Mouse (Mus musculus) hindbrain, embryonic 11.5 days (tissue): ENCODE measurements around the gene Fut8. TPM values are rescaled to one million over a fixed set of nuclear protein-coding genes. Genes with fewer than 3 reads are reported as not detected.

Experiments
- ATAC-seq: fragments of 200-750 bp; cut with Nextera tagmentation; 2 replicates; pipeline ENCODE4 v1.8.0; 2017; ENCODE audit warnings: mild to moderate bottlenecking, moderate TSS enrichment, moderate library complexity; ENCODE audit not compliant: low FRiP score
- DNase-seq: peaks from one replicate; pipeline ENCODE4 v3.0.0-alpha.2; 2015; ENCODE audit warnings: low spot score
- H3K27ac ChIP-seq: fragments of 300-500 bp; sonication (generic); 2 replicates; pipeline ENCODE4 v1.5.1; 2014; ENCODE audit warnings: mild to moderate bottlenecking, low read depth, low read length
- H3K27me3 ChIP-seq: fragments of 300-500 bp; sonication (generic); 2 replicates; pipeline ENCODE4 v1.6.1; 2014; ENCODE audit warnings: mild to moderate bottlenecking, low read length, moderate library complexity, mixed read lengths; ENCODE audit not compliant: control insufficient read depth, insufficient read depth
- H3K36me3 ChIP-seq: fragments of 300-500 bp; sonication (generic); 2 replicates; pipeline ENCODE4 v1.6.1; 2014; ENCODE audit warnings: mild to moderate bottlenecking, low read length, moderate library complexity, mixed read lengths; ENCODE audit not compliant: control insufficient read depth, insufficient read depth
- H3K4me1 ChIP-seq: fragments of 300-500 bp; sonication (generic); replicated peaks from 2 replicates; pipeline ENCODE4 v1.6.1; 2014; ENCODE audit warnings: low read length, mixed read lengths; ENCODE audit not compliant: control insufficient read depth, insufficient read depth
- H3K4me2 ChIP-seq: fragments of 300-500 bp; sonication (generic); replicated peaks from 2 replicates; pipeline ENCODE4 v1.6.1; 2014; ENCODE audit warnings: mild to moderate bottlenecking, low read depth, low read length
- H3K4me3 ChIP-seq: fragments of 300-500 bp; sonication (generic); 2 replicates; pipeline ENCODE4 v1.5.1; 2014; ENCODE audit warnings: low read depth, low read length
- H3K9ac ChIP-seq: fragments of 300-500 bp; sonication (generic); 2 replicates; pipeline ENCODE4 v1.6.1; 2014; ENCODE audit warnings: low read depth, low read length
- H3K9me3 ChIP-seq: fragments of 300-500 bp; sonication (generic); 2 replicates; pipeline ENCODE4 v1.6.1; 2016; ENCODE audit warnings: low read length; ENCODE audit not compliant: control insufficient read depth
- WGBS: fragments of 180-500 bp; shearing (Covaris S2); extraction: QIAGEN DNeasy Blood & Tissue Kit; methylation state at CpG from one replicate; pipeline ENCODE4 v1.1.7; 2014; 5-methylcytosine and 5-hydroxymethylcytosine counted together
- polyA plus RNA-seq: library from polyadenylated mRNA; unstranded; fragments of >200 nt; fragmentation: Nextera tagmentation; extraction: Ambion mirVana; gene quantifications from 2 replicates; pipeline ENCODE4 v1.2.1, GENCODE M21; 2014

Gene Fut8
- polyA plus RNA-seq, 1 experiment from 2014 or later: 34.4 TPM

- no peak overlapping the region for H3K27ac ChIP-seq
- no peaks in the 10 kb centered on the region for H3K4me1 ChIP-seq
- H3K9ac ChIP-seq: no peak overlapping the region
- no peak overlapping the region for H3K4me2 ChIP-seq
- no peak for ATAC-seq
- H3K4me3 ChIP-seq: no peak overlapping the region
- H3K36me3 ChIP-seq: no peaks in the 10 kb centered on the region
- no peak for DNase-seq
- no peaks in the 10 kb centered on the region for H3K27me3 ChIP-seq
- 86% methylated on average over 6 of the region's 6 CpGs for WGBS
- no peaks in the 10 kb centered on the region for H3K9me3 ChIP-seq
These were observed 23.9 kb upstream of the Fut8 start for GRCm38 (mm10) chr12:77213896-77214564.

DNA sequence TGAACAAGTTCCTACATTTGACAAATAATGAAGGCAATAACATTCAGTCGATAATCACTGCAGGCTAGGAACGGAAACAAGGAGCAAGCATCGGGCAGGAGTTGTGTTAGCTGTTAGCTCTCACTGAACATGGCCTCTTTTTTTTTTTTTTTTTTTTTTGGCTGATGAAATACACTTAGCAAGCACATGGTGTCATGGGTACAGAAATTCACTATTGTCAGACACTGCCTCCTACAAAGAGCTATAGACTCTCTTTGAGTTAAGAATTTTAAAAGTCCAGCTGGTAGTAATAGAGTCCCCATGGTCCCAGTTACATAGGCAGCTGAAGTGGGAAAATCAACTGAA is 23.4 kb upstream of the Fut8 start:
- Histone ChIP-seq H3K27me3 (no peaks in the 10 kb centered on the region), H3K27ac (no peak overlapping the region), H3K9me3 (no peaks in the 10 kb centered on the region), H3K36me3 (no peaks in the 10 kb centered on the region), H3K9ac (no peak overlapping the region), H3K4me2 (no peak overlapping the region), H3K4me1 (no peaks in the 10 kb centered on the region), H3K4me3 (no peak overlapping the region)
- WGBS: 82% methylated on average over 3 of the region's 3 CpGs
- DNase-seq (no peak), ATAC-seq (no peak)

DNA sequence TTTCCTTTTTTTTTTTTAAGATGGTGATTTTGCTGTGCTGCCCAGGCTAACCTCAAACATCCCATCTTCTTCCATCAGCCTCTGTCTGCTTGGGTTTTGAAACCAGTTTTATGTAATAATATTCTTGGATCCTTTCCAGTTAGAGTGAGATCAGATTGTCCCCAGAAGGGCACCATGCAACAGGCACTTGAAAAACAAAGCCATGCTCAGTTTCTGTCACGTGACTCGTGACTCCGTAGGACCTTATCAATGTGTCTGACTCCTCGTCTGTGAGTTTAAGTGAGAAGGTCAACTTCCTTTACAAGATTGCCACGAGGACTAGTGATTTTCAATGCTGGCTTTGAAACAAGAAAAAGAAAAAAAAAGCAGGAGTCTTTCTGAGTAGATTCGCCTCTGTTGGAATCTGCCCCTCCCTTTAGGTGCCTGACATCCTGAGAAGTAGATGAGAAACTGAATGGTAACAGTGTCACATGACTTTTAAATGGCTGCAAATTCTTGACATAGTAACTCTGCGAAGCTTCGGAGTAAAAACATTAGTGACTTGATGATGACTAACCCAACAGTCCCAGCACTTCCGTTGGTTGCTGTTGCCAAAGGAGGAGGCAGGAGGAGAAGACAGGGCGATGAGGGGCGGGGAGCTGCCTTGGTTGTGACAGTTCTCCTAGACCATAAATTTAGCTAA is 21.3 kb upstream of the Fut8 start:
- 76% methylated on average over 11 of the region's 11 CpGs for WGBS
- no peak overlapping the region for H3K9ac ChIP-seq
- H3K4me1 ChIP-seq: no peaks in the 10 kb centered on the region
- no peak overlapping the region for H3K4me2 ChIP-seq
- no peaks in the 10 kb centered on the region for H3K36me3 ChIP-seq
- no peak for ATAC-seq
- DNase-seq: no peak
- no peak overlapping the region for H3K4me3 ChIP-seq
- H3K27me3 ChIP-seq: no peaks in the 10 kb centered on the region
- no peaks in the 10 kb centered on the region for H3K9me3 ChIP-seq
- H3K27ac ChIP-seq: no peak overlapping the region

DNA sequence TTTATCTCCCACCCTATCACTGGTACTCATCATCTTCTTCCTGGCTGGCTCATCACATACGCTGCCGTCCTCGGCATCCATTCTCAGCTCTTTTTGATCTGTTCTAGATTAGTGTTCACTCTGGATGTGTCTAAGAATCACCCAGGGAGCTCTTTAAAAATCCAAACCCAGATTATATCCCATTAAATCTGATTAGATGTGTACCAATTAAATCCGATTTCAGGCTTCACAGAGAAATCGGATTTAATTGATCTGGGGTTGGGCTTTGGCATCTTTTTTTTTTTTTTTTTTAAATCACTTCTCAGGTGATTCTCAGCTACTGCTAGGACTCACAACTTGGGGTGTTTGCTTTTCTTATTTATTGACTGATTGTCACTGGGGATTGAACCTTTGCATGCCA is 17.3 kb upstream of the Fut8 start:
- WGBS: 89% methylated on average over 5 of the region's 5 CpGs
- no peak for ATAC-seq
- Histone ChIP-seq H3K4me2 (no peak overlapping the region), H3K9ac (no peak overlapping the region), H3K27me3 (no peaks in the 10 kb centered on the region), H3K4me3 (no peak overlapping the region), H3K36me3 (no peaks in the 10 kb centered on the region), H3K9me3 (no peaks in the 10 kb centered on the region), H3K4me1 (no peaks in the 10 kb centered on the region), H3K27ac (no peak overlapping the region)
- no peak for DNase-seq

- no peak overlapping the region for H3K9ac ChIP-seq
- 91% methylated on average over 6 of the region's 6 CpGs for WGBS
- H3K9me3 ChIP-seq: no peaks in the 10 kb centered on the region
- no peaks in the 10 kb centered on the region for H3K36me3 ChIP-seq
- H3K4me3 ChIP-seq: no peak overlapping the region
- H3K27me3 ChIP-seq: no peaks in the 10 kb centered on the region
- no peak overlapping the region for H3K27ac ChIP-seq
- no peaks in the 10 kb centered on the region for H3K4me1 ChIP-seq
- H3K4me2 ChIP-seq: no peak overlapping the region
- DNase-seq (no peak), ATAC-seq (no peak)
These were observed 15.6 kb upstream of the Fut8 start for GRCm38 (mm10) chr12:77222272-77222874.

DNA sequence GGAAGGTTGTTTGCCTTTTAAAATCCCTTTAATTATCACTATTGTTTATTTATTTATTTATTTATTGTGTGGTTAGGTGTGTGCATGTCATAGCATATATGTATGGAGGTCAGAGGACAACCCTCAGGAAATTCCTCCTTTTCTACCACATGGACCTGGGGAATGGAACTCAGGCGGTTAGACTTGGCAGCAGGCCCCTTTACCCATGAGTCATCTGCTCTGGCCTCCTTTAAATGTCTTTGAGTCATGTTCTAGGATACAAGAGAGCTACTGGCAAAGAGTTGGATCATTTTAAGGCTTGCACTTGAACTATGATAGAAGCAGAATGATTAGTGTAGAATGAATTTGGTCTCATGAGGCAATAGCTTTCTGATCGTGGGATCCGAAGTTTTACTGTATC is 14.3 kb upstream of the Fut8 start:
- WGBS: 89% methylated on average over 3 of the region's 3 CpGs
- no peaks in the 10 kb centered on the region for H3K4me1 ChIP-seq
- ATAC-seq: no peak

GRCm38 (mm10) chr12:77224121-77224520 is 13.8 kb upstream of the Fut8 start:
- DNase-seq (no peak), ATAC-seq (no peak)
- no peaks in the 10 kb centered on the region for H3K27me3 ChIP-seq
- H3K36me3 ChIP-seq: no peaks in the 10 kb centered on the region
- H3K4me3 ChIP-seq: no peak overlapping the region
- H3K4me1 ChIP-seq: no peaks in the 10 kb centered on the region
- WGBS: 89% methylated on average over 4 of the region's 4 CpGs
- H3K9me3 ChIP-seq: no peaks in the 10 kb centered on the region
- no peak overlapping the region for H3K4me2 ChIP-seq
- H3K9ac ChIP-seq: no peak overlapping the region
- H3K27ac ChIP-seq: no peak overlapping the region

More for the DNA sequence above, 14.3 kb upstream of the Fut8 start:
- Histone ChIP-seq H3K36me3 (no peaks in the 10 kb centered on the region), H3K4me3 (no peak overlapping the region), H3K9me3 (no peaks in the 10 kb centered on the region), H3K9ac (no peak overlapping the region), H3K4me2 (no peak overlapping the region), H3K27me3 (no peaks in the 10 kb centered on the region), H3K27ac (no peak overlapping the region)
- no peak for DNase-seq

DNA sequence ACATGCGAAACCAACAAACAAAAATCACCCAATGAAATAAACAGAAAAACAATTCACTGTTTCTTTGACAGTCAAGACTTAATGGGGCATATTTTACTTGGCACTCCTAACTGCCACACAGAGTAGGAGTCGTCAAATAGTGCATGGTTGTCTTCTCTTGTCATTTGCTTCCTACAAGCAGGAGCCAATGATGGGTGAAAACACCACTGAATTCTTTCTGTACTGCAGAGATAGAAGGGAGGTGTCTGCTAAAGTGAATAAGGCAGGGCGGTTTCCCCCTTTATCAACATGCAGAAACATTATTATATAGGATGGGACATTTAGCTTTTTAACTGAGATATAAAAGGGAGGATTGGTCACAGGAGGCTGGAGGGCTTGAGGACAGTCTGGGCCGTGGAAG is 13.0 kb upstream of the Fut8 start:
- H3K9ac ChIP-seq: no peak overlapping the region
- 78% methylated on average over 4 of the region's 4 CpGs for WGBS
- no peaks in the 10 kb centered on the region for H3K27me3 ChIP-seq

GRCm38 (mm10) chr12:77225727-77226126 is 12.2 kb upstream of the Fut8 start:
- Histone ChIP-seq H3K4me2 (no peak overlapping the region), H3K9ac (no peak overlapping the region), H3K4me3 (no peak overlapping the region), H3K27ac (no peak overlapping the region), H3K27me3 (no peaks in the 10 kb centered on the region), H3K36me3 (no peaks in the 10 kb centered on the region), H3K4me1 (no peaks in the 10 kb centered on the region), H3K9me3 (no peaks in the 10 kb centered on the region)
- WGBS: 81% methylated on average over 3 of the region's 3 CpGs
- ATAC-seq (no peak), DNase-seq (no peak)

More for the DNA sequence above, 13.0 kb upstream of the Fut8 start:
- no peaks in the 10 kb centered on the region for H3K9me3 ChIP-seq
- no peak overlapping the region for H3K4me2 ChIP-seq
- H3K27ac ChIP-seq: no peak overlapping the region
- H3K4me3 ChIP-seq: no peak overlapping the region
- ATAC-seq (no peak), DNase-seq (no peak)
- no peaks in the 10 kb centered on the region for H3K4me1 ChIP-seq
- no peaks in the 10 kb centered on the region for H3K36me3 ChIP-seq
